Mouse (Mus musculus) heart, postnatal 4 days (tissue): ENCODE data around the gene Cela1. TPM values are rescaled to one million over a fixed set of nuclear protein-coding genes. Genes with fewer than 3 reads are reported as not detected.

Source experiments
- DNase-seq: peaks from one replicate; pipeline ENCODE4 v3.0.0; 2021
- microRNA-seq, 2 experiments: library from miRNA; unstranded; fragments of <30 nt; microRNA quantifications; one replicate each; pipeline ENCODE4 v1.2.0; 2021 to 2022
- total RNA-seq, 2 experiments: library from RNA; stranded (reverse); gene quantifications; 2 replicates each; pipeline ENCODE4 v1.2.3; 2021

The Cela1 gene
- total RNA-seq, 2 experiments from 2014 or later, result not detected

- DNase-seq, result no peak
Measured at GRCm38 (mm10) chr15:100635239-100635638, 52.5 kb downstream of the Cela1 start.

- no peak for DNase-seq
Measured at GRCm38 (mm10) chr15:100633341-100633740, 54.4 kb downstream of the Cela1 start.

- no peak for DNase-seq
Measured at GRCm38 (mm10) chr15:100632323-100632722, 55.4 kb downstream of the Cela1 start.

- DNase-seq, result no peak
Measured at GRCm38 (mm10) chr15:100631454-100632170, 56.1 kb downstream of the Cela1 start.

GRCm38 (mm10) chr15:100630126-100630525 is 57.6 kb downstream of the Cela1 start:
- no peak for DNase-seq

DNA sequence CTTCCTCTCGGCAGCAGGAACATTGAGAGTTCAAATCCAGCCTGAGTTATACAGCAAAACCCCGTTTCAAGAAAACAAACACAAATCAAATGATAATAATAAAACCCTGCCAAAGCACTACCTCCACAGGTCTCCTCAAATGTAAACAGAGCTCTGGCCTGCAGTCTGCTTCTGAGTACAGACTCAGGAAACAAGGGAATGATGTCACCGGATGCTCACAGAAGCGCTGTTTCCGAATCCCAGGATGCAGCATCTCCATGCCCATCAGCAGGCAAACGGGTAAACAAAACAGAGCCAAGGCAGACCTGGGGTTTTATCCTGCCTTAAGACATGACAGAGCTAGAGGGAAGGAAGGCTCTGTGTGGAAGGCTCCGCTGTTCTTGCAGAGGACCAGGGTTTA is 58.9 kb downstream of the Cela1 start:
- DNase-seq, result no peak

DNA sequence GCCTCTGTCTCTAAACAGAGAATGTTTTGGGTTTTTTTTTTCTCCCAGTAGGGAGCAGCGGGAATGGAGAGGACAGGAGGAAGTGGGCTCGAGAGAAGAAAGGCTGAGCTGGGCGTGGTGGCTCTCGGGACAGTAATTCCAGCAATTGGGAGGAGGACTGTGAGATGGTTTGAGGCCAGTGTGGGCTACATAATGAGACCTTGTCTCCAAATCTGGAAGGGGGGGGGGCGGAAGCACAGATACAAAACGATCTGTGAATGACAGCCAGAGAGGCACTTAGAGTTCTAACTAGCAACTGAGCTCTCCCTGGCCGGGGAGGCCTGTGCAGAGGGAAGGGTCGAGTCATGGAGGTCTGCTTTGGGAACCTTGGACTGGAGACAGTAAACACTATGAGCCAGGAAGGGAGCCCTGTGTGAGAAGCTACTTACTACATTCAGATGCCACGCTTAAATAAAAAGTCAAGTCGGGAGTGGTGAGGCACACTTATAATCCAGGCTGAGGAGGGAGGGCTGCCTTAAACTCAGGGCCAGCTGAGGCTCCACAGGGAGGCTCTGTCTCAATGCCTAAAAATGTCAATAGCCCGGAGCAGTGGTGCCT is 59.8 kb downstream of the Cela1 start:
- no peak for DNase-seq

GRCm38 (mm10) chr15:100627287-100627686 is 60.4 kb downstream of the Cela1 start:
- no peak for DNase-seq

- no peak for DNase-seq
Measured at GRCm38 (mm10) chr15:100624435-100624834, 63.3 kb downstream of the Cela1 start.

Small RNAs within 50 kb of the gene (microRNA-seq; reads per million reads assigned to microRNA genes)
- 0 reads per million in 2 experiments for gene Mir6961

Other genes with a start within 250 kb of the Cela1 start
- 10 to 100 TPM; 15.3 to 15.8 TPM for gene Letmd1, start 218.9 kb downstream of the Cela1 start, total RNA-seq
- 1 to 10 TPM; 5.9 to 6.5 TPM for gene Csrnp2, start 192.4 kb downstream of the Cela1 start, total RNA-seq
- 10 to 100 TPM; 14.4 to 14.6 TPM for gene Tfcp2, start 135.9 kb downstream of the Cela1 start, total RNA-seq
- 10 to 100 TPM; 26.3 to 29.3 TPM for gene Pou6f1, start 87.9 kb downstream of the Cela1 start, total RNA-seq
- gene Dazap2, start 72.6 kb downstream of the Cela1 start, total RNA-seq, result 100 to 1,000 TPM; 147 to 155 TPM
- 10 to 100 TPM; 21.6 to 22.6 TPM for gene Smagp, start 51.0 kb downstream of the Cela1 start, total RNA-seq
- gene Bin2, start 18.4 kb downstream of the Cela1 start, total RNA-seq, result 1 to 10 TPM; 1.6 to 2.0 TPM
- 1 to 10 TPM; 1.3 to 1.6 TPM for gene Galnt6, start 41.5 kb upstream of the Cela1 start, total RNA-seq
- 1 to 10 TPM; 2.4 to 2.5 TPM for gene Slc4a8, start 73.8 kb upstream of the Cela1 start, total RNA-seq
- under 1 TPM; 0.50 to 0.83 TPM for gene Scn8a, start 181.9 kb upstream of the Cela1 start, total RNA-seq